Mouse (Mus musculus) liver, embryonic 14.5 days (tissue): ENCODE data around the gene Hoxa6. TPM values are rescaled to one million over a fixed set of nuclear protein-coding genes. Genes with fewer than 3 reads are reported as not detected.

Experiments used
- ATAC-seq: fragments of 200-750 bp; cut with Nextera tagmentation; 2 replicates; pipeline ENCODE4 v1.8.0; 2017; ENCODE audit warnings: moderate number of reproducible peaks, mild to moderate bottlenecking, moderate library complexity; ENCODE audit not compliant: insufficient read depth
- DNase-seq, 3 experiments: peaks; one replicate each; pipeline ENCODE4 v3.0.0-alpha.2; 2012 to 2013; ENCODE audit warnings: low read depth in 3 of 3, low spot score in 3 of 3
- H3K27ac ChIP-seq: fragments of 300-500 bp; sonication (generic); 2 replicates; pipeline ENCODE4 v1.5.1; 2014; ENCODE audit warnings: moderate library complexity, mild to moderate bottlenecking, control low read depth, inconsistent platforms
- H3K27me3 ChIP-seq: fragments of 300-500 bp; sonication (generic); 2 replicates; pipeline ENCODE4 v1.6.1; 2014; ENCODE audit warnings: mild to moderate bottlenecking, low read length, moderate library complexity; ENCODE audit not compliant: control insufficient read depth, insufficient read depth
- H3K36me3 ChIP-seq: fragments of 300-500 bp; sonication (generic); replicated peaks from 2 replicates; pipeline ENCODE4 v1.6.1; 2014; ENCODE audit warnings: low read depth; ENCODE audit not compliant: control insufficient read depth, insufficient read depth
- H3K4me1 ChIP-seq, 2 experiments: fragments of 200-500 bp in 1 of 2; fragments of 300-500 bp in 1 of 2; sonication (generic) in 1 of 2; replicated peaks; 2 replicates each; pipeline ENCODE4 v1.6.1; 2012 to 2014; ENCODE audit warnings: antibody characterized with exemption in 1 of 2, inconsistent platforms in 1 of 2, low read length in 1 of 2; ENCODE audit not compliant: control insufficient read depth in 2 of 2, insufficient read depth in 2 of 2
- H3K4me2 ChIP-seq: fragments of 300-500 bp; sonication (generic); 2 replicates; pipeline ENCODE4 v1.6.1; 2014; ENCODE audit warnings: low read depth, mild to moderate bottlenecking, control low read depth, moderate library complexity
- H3K4me3 ChIP-seq, 2 experiments: fragments of 200-500 bp in 1 of 2; fragments of 300-500 bp in 1 of 2; sonication (generic) in 1 of 2; 2 replicates each; pipeline ENCODE4 v1.5.1; 2012 to 2014; ENCODE audit warnings: low read depth in 2 of 2, low read length in 2 of 2, mild to moderate bottlenecking in 2 of 2, control low read depth in 1 of 2, inconsistent platforms in 1 of 2, moderate library complexity in 1 of 2; ENCODE audit not compliant: insufficient read depth in 1 of 2
- H3K9ac ChIP-seq: fragments of 300-500 bp; sonication (generic); replicated peaks from 2 replicates; pipeline ENCODE4 v1.6.1; 2014; ENCODE audit warnings: mild to moderate bottlenecking, control low read depth, moderate library complexity
- H3K9me3 ChIP-seq: fragments of 300-500 bp; sonication (generic); 2 replicates; pipeline ENCODE4 v1.6.1; 2016; ENCODE audit warnings: low read length, mixed read lengths; ENCODE audit not compliant: control insufficient read depth
- CTCF ChIP-seq: IDR thresholded peaks from 2 replicates; pipeline ENCODE4 v1.5.1; 2016; ENCODE audit warnings: antibody characterized with exemption, low read depth, control low read depth
- EP300 ChIP-seq: IDR thresholded peaks from 2 replicates; pipeline ENCODE4 v1.6.1; 2016; ENCODE audit warnings: antibody characterized with exemption, low read depth
- WGBS: fragments of 180-500 bp; shearing (Covaris S2); extraction: QIAGEN DNeasy Blood & Tissue Kit; methylation state at CpG from one replicate; pipeline ENCODE4 v1.1.7; 2014; ENCODE audit not compliant: insufficient replicate concordance; 5-methylcytosine and 5-hydroxymethylcytosine counted together
- polyA plus RNA-seq, 2 experiments: library from polyadenylated mRNA; depleted of rRNA in 1 of 2; stranded (reverse) in 1 of 2; unstranded in 1 of 2; fragments of >200 nt; fragmentation: Nextera tagmentation in 1 of 2; extraction: Ambion mirVana in 1 of 2; gene quantifications; 2 replicates each; pipeline versions ENCODE4 v1.2.1 to v1.2.3; 2012 to 2014

Hoxa6 gene
- polyA plus RNA-seq, 2 experiments, result not detected

- no peaks in the 10 kb centered on the region for H3K36me3 ChIP-seq
- no peak overlapping the region; the same call in 1 of the 2 replicates for H3K9ac ChIP-seq
- WGBS, result under 1% methylated on average over 46 of the region's 46 CpGs
- H3K27me3 ChIP-seq, result peaks cover 95% of the 10 kb centered on the region
- no peak for TF ChIP-seq EP300
- DNase-seq, result no peak
- no peaks in the 10 kb centered on the region for H3K9me3 ChIP-seq
- H3K4me1 ChIP-seq, result no peaks in the 10 kb centered on the region
- peak overlapping the region; percentile 44 to 47 for H3K4me3 ChIP-seq
- peak overlapping the region; percentile 43 for H3K4me2 ChIP-seq
- H3K27ac ChIP-seq, result no peak overlapping the region
- ATAC-seq, result no peak
Observed at GRCm38 (mm10) chr6:52203371-52204049, 5.0 kb downstream of the Hoxa6 start.

GRCm38 (mm10) chr6:52203121-52203370 is 5.5 kb downstream of the Hoxa6 start:
- H3K4me3 ChIP-seq, result peak overlapping the region in 1 of 2 experiments; percentile 44; a peak in 2 of 4 replicates

GRCm38 (mm10) chr6:52202362-52203120 is 6.0 kb downstream of the Hoxa6 start:
- no peak overlapping the region for H3K27ac ChIP-seq

More at GRCm38 (mm10) chr6:52203121-52203370, 5.5 kb downstream of the Hoxa6 start:
- DNase-seq (no peak), ATAC-seq (no peak)
- Histone ChIP-seq H3K9me3 (no peaks in the 10 kb centered on the region), H3K4me2 (peak overlapping the region; percentile 43), H3K27me3 (peaks cover 95% of the 10 kb centered on the region), H3K36me3 (no peaks in the 10 kb centered on the region), H3K27ac (no peak overlapping the region), H3K4me1 (no peaks in the 10 kb centered on the region), H3K9ac (no peak overlapping the region)
- WGBS, result 3% methylated on average over 10 of the region's 10 CpGs
- no peak for TF ChIP-seq EP300
- no peak for TF ChIP-seq CTCF

GRCm38 (mm10) chr6:52201269-52201668 is 7.3 kb downstream of the Hoxa6 start:
- 46% methylated on average over 1 of the region's 1 CpGs for WGBS
- Histone ChIP-seq H3K36me3 (no peaks in the 10 kb centered on the region), H3K4me2 (no peak overlapping the region), H3K9me3 (no peaks in the 10 kb centered on the region), H3K27me3 (peaks cover 96% of the 10 kb centered on the region), H3K4me1 (0 out of 4 replicates have a peak, but pooled peaks cover 0 to 2% of the 10 kb centered on the region in 2 experiments), H3K4me3 (no peak overlapping the region), H3K27ac (no peak overlapping the region), H3K9ac (no peak overlapping the region)
- DNase-seq (no peak), ATAC-seq (no peak)
- TF ChIP-seq CTCF, result no peak
- no peak for TF ChIP-seq EP300

More at GRCm38 (mm10) chr6:52202362-52203120, 6.0 kb downstream of the Hoxa6 start:
- Histone ChIP-seq H3K27me3 (peaks cover 97% of the 10 kb centered on the region), H3K4me3 (peak overlapping the region in 1 of 2 experiments; percentile 27; a peak in 1 of 4 replicates), H3K4me2 (no peak overlapping the region), H3K9me3 (no peaks in the 10 kb centered on the region), H3K4me1 (no peaks in the 10 kb centered on the region), H3K9ac (no peak overlapping the region), H3K36me3 (no peaks in the 10 kb centered on the region)
- TF ChIP-seq EP300 (no peak), CTCF (no peak)
- ATAC-seq, result no peak
- DNase-seq, result no peak
- 27% methylated on average over 22 of the region's 22 CpGs for WGBS

- no peak overlapping the region for H3K9ac ChIP-seq
- 0 out of 4 replicates have a peak, but pooled peaks cover 0 to 2% of the 10 kb centered on the region in 2 experiments for H3K4me1 ChIP-seq
- H3K9me3 ChIP-seq, result no peaks in the 10 kb centered on the region
- ATAC-seq (no peak), DNase-seq (no peak)
- H3K4me2 ChIP-seq, result no peak overlapping the region
- no peak overlapping the region for H3K4me3 ChIP-seq
- 43% methylated on average over 10 of the region's 10 CpGs for WGBS
- no peaks in the 10 kb centered on the region for H3K36me3 ChIP-seq
- TF ChIP-seq EP300 (no peak), CTCF (no peak)
- peaks cover 92% of the 10 kb centered on the region for H3K27me3 ChIP-seq
- H3K27ac ChIP-seq, result no peak overlapping the region
Observed at GRCm38 (mm10) chr6:52200751-52201250, 7.7 kb downstream of the Hoxa6 start.
